Mouse (Mus musculus): ENCODE results near the gene Gm42791. TPM values are rescaled to one million over a fixed set of nuclear protein-coding genes. Genes with fewer than 3 reads are reported as not detected.
A peak's percentile ranks its signal among the peaks of the same experiment; 100 is the strongest.

Gene Gm42791
- total RNA-seq, 1 experiment from 2014 or later: not detected

DNA sequence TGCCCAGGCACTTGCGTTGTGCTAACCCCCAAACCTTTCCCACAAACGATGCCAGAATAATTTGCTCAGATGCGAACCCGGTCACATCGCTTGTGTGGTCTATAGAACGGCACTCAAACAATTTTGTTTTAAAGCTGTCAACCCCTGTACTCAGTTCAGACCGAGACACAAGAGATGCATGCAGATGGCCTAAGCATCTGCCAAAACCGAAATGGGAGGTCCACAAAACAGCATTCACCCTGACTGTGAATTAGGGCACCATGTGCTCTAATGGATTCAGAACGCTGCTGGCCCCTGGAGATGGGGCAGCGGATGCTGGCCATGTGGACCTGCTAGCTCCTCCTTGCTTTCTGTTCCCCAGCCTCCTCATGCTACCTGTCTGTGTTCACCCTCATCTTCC lies 53.1 kb downstream of the Gm42791 start:
- ATAC-seq (replicated peaks; ENCODE audit: insufficient number of reproducible peaks, low FRiP score, low TSS enrichment, poor library complexity, severe bottlenecking): no peak

DNA sequence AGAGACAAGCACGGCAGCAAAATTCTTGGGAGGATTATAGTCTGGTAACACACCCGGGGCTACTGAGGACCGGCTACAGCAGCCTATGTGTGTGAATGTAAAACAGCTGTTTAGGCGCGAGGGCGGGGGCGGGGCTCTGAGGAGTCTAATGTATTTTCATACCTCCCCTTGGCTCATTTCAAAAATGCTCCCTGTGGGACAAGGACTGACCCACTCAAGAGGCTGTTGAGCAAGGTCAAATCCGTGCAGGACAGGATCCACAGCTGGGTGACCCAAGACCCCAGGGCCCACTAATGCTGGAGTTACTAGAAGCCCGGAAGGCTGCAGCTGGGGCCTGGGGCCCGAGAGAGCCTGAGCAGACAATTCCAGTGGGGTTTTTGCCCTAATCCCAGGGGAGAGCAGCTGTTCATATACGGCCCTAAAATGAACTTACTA lies 55.0 kb downstream of the Gm42791 start:
- no peak for ATAC-seq (replicated peaks; ENCODE audit: insufficient number of reproducible peaks, low FRiP score, low TSS enrichment, poor library complexity, severe bottlenecking)

DNA sequence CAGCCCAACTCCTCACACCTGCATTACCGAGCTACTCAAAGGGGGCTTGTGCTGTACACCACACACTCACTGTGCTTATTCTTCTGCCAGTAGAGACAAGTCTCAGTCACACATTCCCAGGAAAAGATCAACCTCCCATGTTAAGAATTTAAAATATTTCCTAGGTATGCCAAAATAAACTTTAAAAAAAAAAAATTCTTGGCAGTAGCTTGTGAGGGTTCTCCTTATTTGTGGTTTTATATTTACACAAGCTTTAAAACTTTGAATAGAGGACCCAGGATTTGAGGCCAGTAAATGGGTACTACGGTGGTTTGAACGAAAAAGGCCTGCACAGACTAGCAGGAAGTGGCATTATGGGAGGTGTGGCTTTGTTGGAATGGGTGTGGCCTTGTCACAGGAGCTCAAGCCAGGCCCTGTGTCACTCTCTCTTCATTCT lies 58.4 kb downstream of the Gm42791 start:
- ATAC-seq (replicated peaks; ENCODE audit: insufficient number of reproducible peaks, low FRiP score, low TSS enrichment, poor library complexity, severe bottlenecking): no peak

- no peak for ATAC-seq (replicated peaks; ENCODE audit: insufficient number of reproducible peaks, low FRiP score, low TSS enrichment, poor library complexity, severe bottlenecking)
These were observed 59.1 kb downstream of the Gm42791 start for GRCm38 (mm10) chr5:148935871-148936270.

- ATAC-seq (replicated peaks; ENCODE audit: insufficient number of reproducible peaks, low FRiP score, low TSS enrichment, poor library complexity, severe bottlenecking): no peak
These were observed 59.7 kb downstream of the Gm42791 start for GRCm38 (mm10) chr5:148935071-148935821.

DNA sequence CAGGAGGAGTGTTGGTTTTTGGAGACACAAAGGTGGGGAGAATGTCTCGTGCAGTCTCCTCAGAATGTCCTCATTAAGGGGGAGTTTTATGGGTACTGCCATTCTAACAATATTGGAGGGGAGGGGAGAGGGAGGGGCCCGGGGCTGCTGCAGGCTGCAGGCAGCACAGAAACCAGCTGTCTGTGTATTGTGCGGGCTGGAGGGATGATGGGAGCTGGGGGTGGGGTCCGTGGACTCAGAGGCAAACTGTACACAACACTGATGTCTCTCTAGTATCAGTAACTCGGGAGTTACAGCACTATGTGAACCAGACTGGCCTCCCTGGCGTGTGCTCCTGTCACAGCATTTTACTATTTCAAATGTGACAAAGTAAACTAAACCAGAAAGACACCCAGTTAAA lies 60.5 kb downstream of the Gm42791 start:
- no peak for ATAC-seq (replicated peaks; ENCODE audit: insufficient number of reproducible peaks, low FRiP score, low TSS enrichment, poor library complexity, severe bottlenecking)

DNA sequence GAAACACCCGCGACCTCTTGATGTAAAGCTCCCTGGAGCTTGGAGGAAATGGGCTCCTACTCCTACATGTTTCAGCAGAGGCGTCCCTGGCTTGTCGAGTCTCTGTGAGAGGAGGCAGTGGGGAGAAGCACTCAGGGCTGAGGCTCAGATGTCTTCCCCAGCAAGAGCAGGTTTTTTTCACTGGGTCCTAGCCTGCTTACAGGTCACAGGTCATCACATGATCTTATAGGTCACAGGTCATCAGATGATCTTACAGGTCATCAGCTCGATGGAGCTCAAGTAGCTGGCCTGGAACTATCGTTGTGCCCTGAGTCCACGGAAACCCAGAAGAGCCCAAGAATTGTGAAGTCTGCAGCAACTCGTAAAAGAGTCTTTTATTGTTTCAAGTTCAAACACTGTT lies 61.2 kb downstream of the Gm42791 start:
- no peak for ATAC-seq (replicated peaks; ENCODE audit: insufficient number of reproducible peaks, low FRiP score, low TSS enrichment, poor library complexity, severe bottlenecking)

DNA sequence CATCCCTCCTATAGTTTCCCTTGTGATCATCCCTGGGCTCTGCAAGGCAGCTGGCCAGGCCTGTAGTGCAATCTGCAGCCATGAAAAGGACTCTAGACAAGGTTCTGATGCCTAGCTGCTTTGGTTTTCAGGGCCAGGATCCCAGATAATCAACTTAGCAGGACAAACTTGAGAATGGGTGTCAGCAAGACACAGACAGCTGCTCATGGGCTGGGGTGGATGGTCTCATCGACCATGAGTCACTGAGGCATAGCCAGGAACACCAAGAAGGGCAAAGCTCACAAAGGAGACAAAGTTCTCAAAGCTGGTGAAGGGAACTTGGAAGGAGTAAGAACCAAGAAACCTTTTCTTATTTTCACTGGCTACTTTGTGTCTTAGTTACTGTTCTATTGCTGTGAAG lies 63.6 kb downstream of the Gm42791 start:
- ATAC-seq (replicated peaks; ENCODE audit: insufficient number of reproducible peaks, low FRiP score, low TSS enrichment, poor library complexity, severe bottlenecking): no peak

DNA sequence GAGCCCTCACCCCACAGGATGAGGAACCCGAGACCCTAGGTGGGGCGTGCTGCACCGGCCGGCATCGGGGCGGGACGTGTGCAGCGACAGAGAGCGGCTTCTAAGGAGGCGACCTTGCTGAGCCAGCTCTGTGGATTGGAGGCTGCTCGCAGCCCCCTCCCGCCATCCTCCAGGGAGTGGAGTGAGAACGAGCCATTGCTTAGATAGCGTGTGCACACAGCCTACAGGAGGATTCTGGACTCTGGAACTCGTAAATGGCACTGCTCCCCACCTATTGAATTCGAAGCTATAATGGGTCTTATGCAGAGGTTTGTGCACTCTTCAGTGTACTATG lies 65.9 kb downstream of the Gm42791 start, which contains the start of gene Katnal1:
Gene Katnal1, minus strand, starts transcription at position 205 of the 334 bp plus-strand sequence.
- no peak for ATAC-seq (replicated peaks; ENCODE audit: insufficient number of reproducible peaks, low FRiP score, low TSS enrichment, poor library complexity, severe bottlenecking)

GRCm38 (mm10) chr5:148928382-148929115 lies 66.4 kb downstream of the Gm42791 start:
- peak; percentile 97 for ATAC-seq (replicated peaks; ENCODE audit: insufficient number of reproducible peaks, low FRiP score, low TSS enrichment, poor library complexity, severe bottlenecking)

DNA sequence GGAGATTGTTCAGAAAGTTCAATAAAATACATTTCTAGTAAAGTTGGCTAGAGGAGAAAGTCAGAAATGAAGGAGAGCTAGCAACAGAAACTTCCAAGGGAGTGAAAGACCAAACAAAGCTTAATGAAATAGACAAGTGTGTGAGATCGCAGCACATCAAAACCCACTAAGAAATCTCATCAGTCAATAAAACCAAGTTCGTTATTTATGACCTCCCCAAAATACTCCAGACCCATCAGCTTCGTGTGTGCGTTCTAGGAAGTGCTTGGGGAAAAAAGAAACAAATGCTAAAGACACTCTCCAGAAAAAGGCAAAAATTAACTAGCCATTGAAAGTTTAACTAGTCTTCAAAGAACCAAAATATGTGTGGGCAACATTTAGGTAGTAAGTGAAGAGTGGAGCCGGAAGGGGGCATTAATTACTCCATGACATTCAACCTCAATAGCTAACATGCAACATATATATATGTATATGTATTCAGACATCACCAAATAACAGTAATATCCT lies 67.2 kb downstream of the Gm42791 start:
- ATAC-seq (replicated peaks; ENCODE audit: insufficient number of reproducible peaks, low FRiP score, low TSS enrichment, poor library complexity, severe bottlenecking): no peak

GRCm38 (mm10) chr5:148924586-148924985 lies 70.4 kb downstream of the Gm42791 start:
- ATAC-seq (replicated peaks; ENCODE audit: insufficient number of reproducible peaks, low FRiP score, low TSS enrichment, poor library complexity, severe bottlenecking): no peak

- no peak for ATAC-seq (replicated peaks; ENCODE audit: insufficient number of reproducible peaks, low FRiP score, low TSS enrichment, poor library complexity, severe bottlenecking)
These were observed 70.9 kb downstream of the Gm42791 start for GRCm38 (mm10) chr5:148924051-148924450.

GRCm38 (mm10) chr5:148923408-148923807 lies 71.5 kb downstream of the Gm42791 start:
- ATAC-seq (replicated peaks; ENCODE audit: insufficient number of reproducible peaks, low FRiP score, low TSS enrichment, poor library complexity, severe bottlenecking): no peak

GRCm38 (mm10) chr5:148922773-148923172 lies 72.2 kb downstream of the Gm42791 start:
- ATAC-seq (replicated peaks; ENCODE audit: insufficient number of reproducible peaks, low FRiP score, low TSS enrichment, poor library complexity, severe bottlenecking): no peak

GRCm38 (mm10) chr5:148918049-148918448 lies 76.9 kb downstream of the Gm42791 start:
- ATAC-seq (replicated peaks; ENCODE audit: insufficient number of reproducible peaks, low FRiP score, low TSS enrichment, poor library complexity, severe bottlenecking): no peak

GRCm38 (mm10) chr5:148916775-148917174 lies 78.2 kb downstream of the Gm42791 start:
- ATAC-seq (replicated peaks; ENCODE audit: insufficient number of reproducible peaks, low FRiP score, low TSS enrichment, poor library complexity, severe bottlenecking): no peak

- ATAC-seq (replicated peaks; ENCODE audit: insufficient number of reproducible peaks, low FRiP score, low TSS enrichment, poor library complexity, severe bottlenecking): no peak
These were observed 82.7 kb downstream of the Gm42791 start for GRCm38 (mm10) chr5:148912262-148912661.

GRCm38 (mm10) chr5:148910066-148910465 lies 84.9 kb downstream of the Gm42791 start:
- ATAC-seq (replicated peaks; ENCODE audit: insufficient number of reproducible peaks, low FRiP score, low TSS enrichment, poor library complexity, severe bottlenecking): no peak

DNA sequence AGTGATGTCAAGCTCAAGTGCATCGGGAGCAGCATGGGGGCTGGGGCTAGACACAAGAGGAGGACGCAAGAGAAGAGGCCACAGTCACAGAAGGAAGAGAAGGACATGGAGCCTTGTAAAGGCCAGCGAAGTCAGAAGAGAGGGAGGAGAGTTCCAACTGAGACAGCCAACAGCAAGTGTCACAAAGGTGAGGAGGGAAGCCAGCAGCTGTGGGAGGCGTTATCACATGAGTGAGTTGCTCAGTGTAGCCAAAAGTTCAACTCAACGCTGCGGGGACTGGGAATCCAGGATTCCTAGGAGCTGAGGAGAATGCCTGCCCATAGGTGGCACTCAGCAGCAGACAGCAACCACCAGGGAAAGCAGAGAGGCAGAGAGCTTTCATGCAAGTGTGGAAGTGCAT lies 85.5 kb downstream of the Gm42791 start:
- no peak for ATAC-seq (replicated peaks; ENCODE audit: insufficient number of reproducible peaks, low FRiP score, low TSS enrichment, poor library complexity, severe bottlenecking)

Measured in monocyte, adult 5-6 weeks (primary cell).